Mouse (Mus musculus) bone marrow macrophage, adult 2 months (primary cell): Measurements from ENCODE around the gene Dok4. TPM values are rescaled to one million over a fixed set of nuclear protein-coding genes. Genes with fewer than 3 reads are reported as not detected.
"Not testable (repeated sequence)": the region's sequence is repeated elsewhere in the genome, so short reads cannot be mapped to it uniquely, and the experiment has no call there.

Source experiments
- H3K27ac ChIP-seq: 2 replicates; pipeline ENCODE4 v1.5.1; 2012; ENCODE audit warnings: low read depth, low read length; ENCODE audit not compliant: insufficient read depth
- H3K4me1 ChIP-seq: 2 replicates; pipeline ENCODE4 v1.6.1; 2012; ENCODE audit warnings: low read length; ENCODE audit not compliant: control insufficient read depth, insufficient read depth
- H3K4me3 ChIP-seq: 2 replicates; pipeline ENCODE4 v1.5.1; 2012; ENCODE audit warnings: mild to moderate bottlenecking, low read length, moderate library complexity; ENCODE audit not compliant: insufficient read depth
- CTCF ChIP-seq: IDR thresholded peaks from 2 replicates; pipeline ENCODE4 v1.5.1; 2012; ENCODE audit warnings: low read depth, mild to moderate bottlenecking, low read length, moderate library complexity
- POLR2A ChIP-seq: IDR thresholded peaks from 2 replicates; pipeline ENCODE4 v1.6.1; 2012; ENCODE audit warnings: mild to moderate bottlenecking, low read depth, low read length, borderline replicate concordance
- polyA plus RNA-seq: library from polyadenylated mRNA; stranded (reverse); fragments of >200 nt; gene quantifications from 2 replicates; pipeline ENCODE4 v1.2.4, GENCODE M21; 2012; ENCODE audit not compliant: missing spikeins, insufficient read depth, insufficient read length

The Dok4 gene
- polyA plus RNA-seq, 1 experiment: 3.7 TPM

DNA sequence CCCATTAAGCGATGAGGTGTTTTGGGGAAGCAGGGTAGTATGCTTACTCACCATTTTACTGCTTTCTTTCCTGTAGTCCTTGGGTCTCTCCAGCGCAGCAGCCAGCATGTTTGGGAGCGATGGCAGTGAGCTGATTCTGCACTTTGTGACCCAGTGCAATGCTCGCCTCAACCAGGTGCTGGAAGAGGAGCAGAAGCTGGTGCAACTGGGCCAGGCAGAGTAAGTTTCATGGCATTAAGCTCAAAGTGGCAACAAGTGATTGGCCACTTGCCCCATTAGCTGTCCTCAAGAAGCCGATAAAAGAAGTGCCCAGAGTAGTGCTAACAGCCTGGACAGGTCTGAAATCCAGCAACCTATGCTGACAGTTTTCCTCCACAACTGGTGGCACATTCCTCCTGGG, 26.1 kb downstream of the Dok4 start:
- Histone ChIP-seq H3K4me1 (no peaks in the 10 kb centered on the region), H3K4me3 (no peak overlapping the region), H3K27ac (no peak overlapping the region)
- TF ChIP-seq POLR2A (no peak), CTCF (no peak)

DNA sequence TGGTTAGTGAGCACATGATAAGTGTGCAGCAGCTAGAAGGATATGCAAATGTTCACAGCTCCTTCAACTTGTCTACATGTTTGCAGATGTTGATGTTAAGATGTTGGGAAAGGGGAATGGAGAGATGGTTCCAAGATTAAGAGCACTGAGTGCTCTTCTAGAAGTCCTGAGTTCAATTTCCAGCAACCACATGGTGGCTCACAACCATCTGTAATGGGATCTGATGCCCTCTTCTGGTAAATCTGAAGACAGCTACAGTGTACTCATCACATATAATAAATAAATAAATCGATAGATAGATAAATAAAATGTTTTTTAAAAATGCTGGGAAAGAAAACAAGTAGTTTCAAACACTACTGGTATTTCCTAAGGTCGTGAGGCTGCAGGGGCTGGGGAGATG, 34.9 kb downstream of the Dok4 start:
- no peak overlapping the region for H3K4me3 ChIP-seq
- TF ChIP-seq POLR2A: no peak
- no peak for TF ChIP-seq CTCF
- H3K27ac ChIP-seq: no peak overlapping the region
- H3K4me1 ChIP-seq: peaks cover 7% of the 10 kb centered on the region

DNA sequence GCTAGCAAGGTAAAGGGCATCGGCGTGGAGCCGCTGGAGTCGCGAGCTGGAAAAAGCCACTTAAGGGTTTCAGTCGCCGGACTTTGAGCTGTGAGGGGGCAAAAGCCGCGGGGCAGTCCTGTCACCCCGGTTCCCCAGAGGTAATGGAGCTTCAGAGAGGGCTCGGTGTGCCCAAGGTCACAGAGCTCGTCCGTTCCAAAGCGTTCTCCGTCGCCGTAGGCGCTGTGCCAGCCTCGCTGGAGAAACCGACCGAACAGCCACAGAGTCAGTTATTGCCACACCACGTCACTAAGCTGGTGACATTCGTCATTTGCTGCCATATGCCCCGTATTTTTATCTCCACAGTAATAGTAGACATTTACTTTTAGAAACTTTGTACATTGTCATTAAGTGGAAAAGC, 37.5 kb downstream of the Dok4 start:
- H3K27ac ChIP-seq: peak overlapping the region; percentile 67
- peaks cover 13% of the 10 kb centered on the region for H3K4me1 ChIP-seq
- peak overlapping the region; percentile 74 for H3K4me3 ChIP-seq
- no peak for TF ChIP-seq POLR2A
- TF ChIP-seq CTCF: no peak

DNA sequence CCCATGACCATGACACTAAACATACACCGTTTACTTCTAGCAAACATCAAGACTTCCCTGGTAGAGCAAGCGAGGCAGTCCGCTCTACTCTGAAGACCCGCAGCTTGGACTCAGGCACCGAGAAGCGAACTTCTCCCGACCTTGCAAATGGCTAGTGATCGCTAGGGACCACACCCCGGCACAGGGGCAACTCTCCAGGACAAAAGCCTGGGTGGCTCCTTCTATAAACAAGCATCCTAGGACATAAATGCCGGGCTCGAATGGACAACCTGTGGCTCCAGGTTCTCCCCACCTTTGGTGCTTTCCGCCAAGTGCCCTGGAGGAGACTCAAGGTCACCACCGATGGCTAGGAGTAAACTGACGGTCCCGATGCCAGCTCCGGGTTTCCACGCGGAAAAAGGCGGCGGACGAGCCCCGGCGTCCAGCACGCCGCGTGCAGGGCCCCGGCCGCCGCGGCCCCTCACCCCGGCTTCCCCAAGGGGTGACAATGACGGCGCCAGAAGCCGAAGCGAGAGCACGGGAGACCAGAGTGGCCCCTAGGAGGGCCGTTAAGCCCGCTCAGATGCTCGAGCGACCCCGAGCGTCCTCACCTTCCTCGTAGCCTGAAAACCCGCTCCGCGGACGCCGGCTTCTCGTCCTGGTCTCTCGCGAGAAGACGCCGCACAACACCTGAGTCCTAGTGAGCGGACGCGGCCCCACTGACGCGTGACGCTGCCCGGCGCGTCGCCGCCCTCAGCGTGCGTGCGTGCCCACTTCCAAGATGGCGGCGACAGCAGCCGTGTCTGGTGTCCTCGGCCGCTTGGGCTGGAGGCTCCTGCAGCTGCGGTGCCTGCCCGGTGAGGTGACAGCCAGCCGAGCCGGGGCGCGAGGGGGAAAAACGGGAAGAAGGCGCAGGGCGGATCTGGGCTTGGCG, 38.2 kb downstream of the Dok4 start, which contains the start of the genes Coq9 and Ciapin1:
Coq9 (plus strand) TSS at position 660 of the 913 bp plus-strand sequence.
Ciapin1 (minus strand) TSS at position 697 of the 913 bp plus-strand sequence.
- no peak for TF ChIP-seq POLR2A
- no peak for TF ChIP-seq CTCF
- Histone ChIP-seq H3K4me3 (peak within 1 kb of the TSS; percentile 74), H3K4me1 (peaks cover 13% of the 10 kb centered on the region), H3K27ac (peak within 1 kb of the TSS; percentile 67)

DNA sequence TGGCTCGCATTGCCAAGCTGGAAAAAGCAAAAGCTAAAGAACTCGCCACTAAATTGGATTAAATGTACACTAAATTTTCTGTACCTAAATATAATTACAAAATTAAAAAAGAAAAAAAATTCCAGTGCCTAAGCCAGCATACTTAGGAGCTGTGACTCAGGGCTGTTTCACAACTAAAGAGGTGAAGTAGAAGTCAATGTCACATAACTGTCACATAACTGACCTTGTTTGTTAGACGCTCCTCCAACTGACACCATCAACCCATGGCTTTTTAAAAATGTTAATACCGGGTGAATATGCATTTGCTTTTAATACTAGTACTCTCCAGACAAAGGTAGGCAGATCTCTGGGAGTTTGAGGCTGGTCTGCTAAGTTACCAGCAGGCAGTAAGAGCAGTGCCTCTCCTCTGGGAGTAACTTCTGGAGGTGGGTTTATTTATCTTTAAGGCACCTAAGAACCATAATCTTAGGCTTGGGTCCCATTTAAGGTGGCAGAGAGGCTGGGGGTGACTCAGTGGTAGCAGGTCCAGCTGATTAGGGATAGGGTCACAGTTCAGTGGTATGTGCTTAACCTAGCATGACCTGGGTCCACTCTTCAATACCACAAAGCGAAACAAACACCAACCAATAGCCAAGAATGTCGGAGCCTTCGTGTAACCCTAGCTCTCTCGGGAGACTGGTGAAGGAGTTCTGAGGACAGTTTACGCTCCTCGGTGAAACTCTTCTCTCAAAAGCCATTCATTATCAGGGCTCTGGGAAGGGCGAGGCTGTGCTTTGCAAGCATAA, 39.5 kb downstream of the Dok4 start:
- Histone ChIP-seq H3K27ac (no peak overlapping the region), H3K4me3 (peak overlapping the region; percentile 74)

DNA sequence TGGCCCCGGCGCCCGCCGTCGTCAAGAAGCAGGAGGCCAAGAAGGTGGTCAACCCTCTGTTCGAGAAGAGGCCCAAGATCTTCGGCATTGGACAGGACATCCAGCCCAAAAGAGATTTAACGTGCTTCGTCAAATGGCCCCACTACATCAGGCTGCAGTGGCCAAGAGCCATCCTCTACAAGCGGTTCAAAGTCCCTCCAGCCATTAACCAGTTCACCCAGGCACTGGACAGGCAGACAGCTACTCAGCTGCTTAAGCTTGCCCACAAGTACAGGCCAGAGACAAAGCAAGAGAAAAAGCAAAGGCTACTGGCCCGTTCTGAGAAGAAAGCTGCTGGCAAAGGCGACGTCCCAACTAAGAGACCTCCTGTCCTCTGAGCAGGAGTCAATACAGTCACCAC, 40.4 kb downstream of the Dok4 start:
- H3K27ac ChIP-seq, H3K4me3 ChIP-seq: not testable (repeated sequence)
- H3K4me1 ChIP-seq: peaks cover 13% of the 10 kb centered on the region

More for the DNA sequence above, 39.5 kb downstream of the Dok4 start:
- H3K4me1 ChIP-seq: peaks cover 13% of the 10 kb centered on the region
- TF ChIP-seq POLR2A (no peak), CTCF (no peak)

DNA sequence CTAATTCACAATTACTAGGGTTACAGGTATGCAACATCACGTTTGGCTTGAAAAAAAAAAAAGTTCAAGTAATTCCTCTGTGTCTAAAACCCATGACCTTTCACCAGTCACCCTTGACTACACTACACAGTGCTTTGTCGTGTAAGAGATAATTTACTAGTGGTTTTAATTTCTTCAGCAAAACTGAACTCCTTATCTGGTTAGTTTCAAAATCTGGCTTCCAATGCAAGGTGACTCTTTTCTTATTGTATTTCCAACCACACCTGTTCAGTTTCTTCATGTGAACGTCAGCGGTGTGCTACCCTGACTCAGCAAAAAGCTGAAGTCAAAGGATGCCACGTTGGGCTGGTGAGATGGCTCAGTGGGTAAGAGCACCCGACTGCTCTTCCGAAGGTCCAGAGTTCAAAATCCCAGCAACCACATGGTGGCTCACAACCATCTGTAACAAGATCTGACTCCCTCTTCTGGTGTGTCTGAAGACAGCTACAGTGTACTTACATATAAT, 42.2 kb downstream of the Dok4 start:
- H3K4me3 ChIP-seq, H3K27ac ChIP-seq: not testable (repeated sequence)
- peaks cover 13% of the 10 kb centered on the region for H3K4me1 ChIP-seq

DNA sequence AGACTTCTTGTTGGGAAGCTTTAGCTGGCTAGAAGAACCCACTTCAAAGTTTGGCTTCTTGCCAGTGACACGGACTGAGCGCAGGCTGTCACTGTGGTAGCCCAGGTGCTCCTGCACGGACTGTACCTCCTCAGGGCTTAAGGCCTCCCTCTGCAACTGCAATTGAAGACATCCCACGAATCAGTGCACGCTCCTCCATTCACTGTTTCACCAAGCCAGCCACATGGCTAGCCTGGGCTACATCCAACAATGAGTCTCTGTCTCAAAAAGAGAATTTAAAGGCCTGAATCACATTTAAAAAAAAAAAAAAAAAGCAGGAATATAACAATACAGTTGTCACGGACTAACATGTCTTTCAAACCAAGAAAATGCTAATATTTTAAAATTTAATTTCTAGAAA, 47.8 kb downstream of the Dok4 start:
- no peak overlapping the region for H3K27ac ChIP-seq
- TF ChIP-seq CTCF (no peak), POLR2A (no peak)
- no peak overlapping the region for H3K4me3 ChIP-seq
- H3K4me1 ChIP-seq: no peaks in the 10 kb centered on the region

DNA sequence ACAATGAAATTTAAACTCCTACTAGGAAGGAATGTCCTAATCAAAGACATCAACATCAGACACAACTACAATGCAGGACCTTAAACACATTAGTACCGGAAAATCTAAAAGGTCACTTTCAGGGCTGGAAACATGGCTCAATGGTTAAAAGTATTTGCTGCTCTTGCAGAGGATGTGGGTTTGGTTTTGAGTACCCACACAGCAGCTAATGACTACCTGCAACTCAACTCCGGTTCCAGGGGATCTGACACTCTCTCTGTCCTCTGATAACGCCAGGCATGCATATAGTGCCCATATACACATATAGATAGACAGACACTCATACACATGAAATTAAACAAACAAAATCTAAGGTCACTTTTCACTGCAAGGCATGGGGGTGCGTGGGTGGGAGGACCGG, 49.9 kb downstream of the Dok4 start:
- TF ChIP-seq CTCF: no peak
- TF ChIP-seq POLR2A: no peak
- Histone ChIP-seq H3K27ac (no peak overlapping the region), H3K4me3 (no peak overlapping the region), H3K4me1 (no peaks in the 10 kb centered on the region)

DNA sequence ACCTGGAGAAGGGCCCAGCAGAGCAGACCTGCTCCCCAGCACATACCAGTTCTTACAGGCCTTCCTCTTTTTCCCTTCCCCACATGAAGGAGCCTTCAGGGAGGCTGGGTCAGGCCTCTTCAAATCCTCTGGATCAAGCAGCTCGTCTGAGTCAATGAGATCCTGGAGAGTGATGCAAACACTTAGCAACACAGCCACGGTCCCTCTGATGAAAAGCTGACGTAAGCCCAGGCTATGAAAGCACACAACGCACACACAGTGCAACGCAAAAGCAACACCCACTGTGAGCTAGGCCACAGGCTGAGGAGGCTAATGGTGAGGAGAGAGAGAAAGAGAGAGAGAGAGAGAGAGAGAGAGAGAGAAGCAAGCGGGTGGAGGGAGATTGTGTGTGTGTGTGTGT, 51.0 kb downstream of the Dok4 start:
- no peak overlapping the region for H3K27ac ChIP-seq
- H3K4me3 ChIP-seq: no peak overlapping the region
- H3K4me1 ChIP-seq: no peaks in the 10 kb centered on the region
- TF ChIP-seq CTCF (no peak), POLR2A (no peak)
